Mouse (Mus musculus) embryonic fibroblast, embryonic 13.5 days (primary cell): ENCODE data around the gene Nt5dc2.

Experiments used
- CTCF ChIP-seq: IDR thresholded peaks from 2 replicates; pipeline ENCODE4 v1.5.1; 2011; ENCODE audit warnings: mild to moderate bottlenecking, control low read depth, low read length, moderate library complexity, borderline replicate concordance; ENCODE audit not compliant: insufficient read depth
- POLR2A ChIP-seq: IDR thresholded peaks from 2 replicates; pipeline ENCODE4 v1.6.1; 2011; ENCODE audit warnings: low read depth, mild to moderate bottlenecking, control low read depth, low read length, moderate library complexity

GRCm38 (mm10) chr14:31132031-31132430 lies 1.2 kb downstream of the Nt5dc2 start:
- TF ChIP-seq CTCF, result no peak
- TF ChIP-seq POLR2A, result no peak
